In the genomic region with DNA sequence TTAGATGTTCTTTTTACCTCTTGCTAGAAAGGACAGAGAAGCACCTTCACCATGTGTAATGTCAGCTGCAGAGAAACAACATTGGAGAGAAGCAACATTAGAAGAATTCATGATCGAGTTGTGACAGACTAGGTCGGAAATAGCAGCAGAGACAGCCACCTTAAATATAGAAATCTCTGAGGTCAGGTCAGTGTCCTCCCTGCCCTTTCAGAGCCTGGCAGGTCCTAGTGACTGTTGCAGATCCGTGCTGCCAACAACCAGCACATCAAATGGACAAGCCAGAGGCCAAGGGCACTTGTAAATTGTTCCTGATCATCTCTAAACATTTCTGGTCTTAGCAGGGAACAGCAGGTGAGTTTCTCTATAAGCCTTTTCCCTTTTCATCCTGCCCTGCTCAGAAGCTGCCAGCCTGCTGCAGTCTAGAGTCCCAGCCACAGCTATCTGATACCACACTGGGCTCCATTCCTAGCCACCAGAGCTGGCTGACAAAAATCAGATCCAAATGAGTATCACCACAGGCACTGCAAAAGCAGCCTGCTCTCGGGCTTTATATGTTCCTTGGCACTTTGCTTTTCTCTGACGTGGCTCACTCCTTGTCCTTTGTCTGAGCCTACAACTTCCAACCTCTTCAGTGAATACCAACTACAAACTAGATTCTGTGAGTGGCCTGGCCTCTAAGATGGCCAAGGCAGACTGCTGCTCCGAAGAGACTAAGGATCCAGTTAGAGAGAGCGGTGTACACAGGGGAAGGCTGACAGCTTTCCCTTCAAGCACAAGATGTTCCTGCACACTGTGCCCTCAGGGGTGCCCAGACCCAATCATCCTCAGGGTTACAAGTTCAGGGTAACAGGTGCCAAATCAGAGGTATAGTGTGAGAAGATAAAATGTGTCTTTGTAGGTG, we compare ENCODE assay signal across 11 mouse cellular contexts.
DNase-seq lines count a peak whose midpoint lies in the region; ATAC-seq and TF ChIP-seq lines count a peak whose summit lies in the region.
"Had no signal": no experiment of that assay in that cellular context is flagged by ENCODE, and none has a peak within 500 bp of the region (broad histone marks: within the 10 kb centered on the region; RNA-seq: fewer than 3 reads in every experiment).

No protein-coding gene starts in this region.

- H3K4me3 ChIP-seq in heart, adult 2 months, result no peak overlapping the region
- H3K4me3 ChIP-seq in heart, embryonic 12.5 days, result no peak overlapping the region
- H3K4me3 ChIP-seq in embryonic facial prominence, embryonic 14.5 days (ENCODE audit: low read depth, low read length), result no peak overlapping the region
- H3K4me3 ChIP-seq in midbrain, embryonic 14.5 days (replicated peaks; ENCODE audit: low read depth, low read length), result no peak overlapping the region
- H3K4me3 ChIP-seq: stomach, embryonic 15.5 days had no signal

- H3K4me2 ChIP-seq in heart, embryonic 12.5 days, result no peak overlapping the region
- H3K4me2 ChIP-seq in embryonic facial prominence, embryonic 14.5 days (ENCODE audit: low read depth, low read length), result no peak overlapping the region
- no peak overlapping the region for H3K4me2 ChIP-seq in midbrain, embryonic 14.5 days (ENCODE audit: low read length)
- H3K4me2 ChIP-seq: stomach, embryonic 15.5 days had no signal

- H3K9me3 ChIP-seq in heart, embryonic 12.5 days (replicated peaks), result no peaks in the 10 kb centered on the region
- H3K9me3 ChIP-seq in embryonic facial prominence, embryonic 14.5 days (ENCODE audit: control insufficient read depth, low read length), result no peaks in the 10 kb centered on the region
- H3K9me3 ChIP-seq in midbrain, embryonic 14.5 days (ENCODE audit: control insufficient read depth, low read length), result no peaks in the 10 kb centered on the region
- H3K9me3 ChIP-seq: stomach, embryonic 15.5 days had no signal

- TF ChIP-seq EP300 in heart, adult 2 months (IDR thresholded peaks at IDR 0.05; ENCODE audit: insufficient read depth, low read depth, low read length), result no peak

- intact Hi-C loops in heart, adult 2 months (cut with DNase I), result no loop called here
- intact Hi-C loops in gastrocnemius, postnatal 36 days (cut with DNase I), result loop anchor here (2.0 kb wide), 1 partner anchor 104 kb away; no protein-coding TSS in a partner anchor

- peak overlapping the region; percentile 68 for H3K27ac ChIP-seq in heart, adult 2 months
- H3K27ac ChIP-seq in heart, embryonic 12.5 days (ENCODE audit: poor library complexity, severe bottlenecking), result no peak overlapping the region
- H3K27ac ChIP-seq in embryonic facial prominence, embryonic 14.5 days (replicated peaks; ENCODE audit: low read depth, low read length), result no peak overlapping the region
- no peak overlapping the region for H3K27ac ChIP-seq in midbrain, embryonic 14.5 days (replicated peaks; ENCODE audit: low read depth, low read length)
- H3K27ac ChIP-seq: stomach, embryonic 15.5 days had no signal

- no peaks in the 10 kb centered on the region for H3K36me3 ChIP-seq in heart, adult 2 months (ENCODE audit: control insufficient read depth, insufficient read depth, low read length)
- no peaks in the 10 kb centered on the region for H3K36me3 ChIP-seq in heart, embryonic 12.5 days
- no peaks in the 10 kb centered on the region for H3K36me3 ChIP-seq in embryonic facial prominence, embryonic 14.5 days (ENCODE audit: control insufficient read depth, insufficient read depth, low read length)
- H3K36me3 ChIP-seq in midbrain, embryonic 14.5 days (ENCODE audit: control insufficient read depth, insufficient read depth, low read length), result no peaks in the 10 kb centered on the region
- H3K36me3 ChIP-seq: stomach, embryonic 15.5 days had no signal

- H3K9ac ChIP-seq in heart, adult 2 months (ENCODE audit: low read depth, low read length), result peak overlapping the region; percentile 4; the same call in 1 of the 2 replicates
- no peak overlapping the region for H3K9ac ChIP-seq in heart, embryonic 12.5 days
- no peak overlapping the region for H3K9ac ChIP-seq in embryonic facial prominence, embryonic 14.5 days (ENCODE audit: low read depth, low read length)
- H3K9ac ChIP-seq in midbrain, embryonic 14.5 days (replicated peaks; ENCODE audit: low read length), result no peak overlapping the region
- H3K9ac ChIP-seq: stomach, embryonic 15.5 days had no signal

- TF ChIP-seq POLR2A in heart, adult 2 months (IDR thresholded peaks at IDR 0.05; ENCODE audit: insufficient read depth, low read depth, low read length), result no peak

- TF ChIP-seq CTCF in heart, adult 2 months (IDR thresholded peaks at IDR 0.05), result no peak

- peak; percentile 28 to 54 for DNase-seq in heart, adult 2 months
- peak; percentile 22 for DNase-seq in embryonic facial prominence, embryonic 14.5 days (ENCODE audit: low spot score)
- DNase-seq in gastrocnemius, postnatal 36 days, result peak; percentile 20 to 41
- peak; percentile 24 for DNase-seq in midbrain, embryonic 14.5 days
- DNase-seq in yolk sac, embryonic 10.5 days (ENCODE audit: low spot score), result no peak
- no peak for DNase-seq in thymus, postnatal 14 days
- DNase-seq: cerebellum, adult 11-12 months; kidney, postnatal 25 days had no signal

- 46% methylated on average over 7 of the region's 7 CpGs for whole genome bisulfite sequencing in heart, adult 2 months
- WGBS in heart, embryonic 12.5 days, result 51% methylated on average over 7 of the region's 7 CpGs
- 67% methylated on average over 7 of the region's 7 CpGs for WGBS in embryonic facial prominence, embryonic 14.5 days
- WGBS in midbrain, embryonic 14.5 days, result 40% methylated on average over 7 of the region's 7 CpGs

- ATAC-seq in heart, embryonic 12.5 days (ENCODE audit: insufficient number of reproducible peaks, low FRiP score), result no peak
- no peak for ATAC-seq in embryonic facial prominence, embryonic 14.5 days (ENCODE audit: low read depth)
- ATAC-seq in midbrain, embryonic 14.5 days (ENCODE audit: low FRiP score, low TSS enrichment), result peak; percentile 51; the same call in 1 of the 2 replicates
- ATAC-seq in cerebellum, adult (ENCODE audit: insufficient number of reproducible peaks, low FRiP score, low TSS enrichment), result no peak

- H3K4me1 ChIP-seq in heart, adult 2 months (ENCODE audit: control insufficient read depth, insufficient read depth, low read length), result no peaks in the 10 kb centered on the region; the same call in 1 of the 2 replicates
- peaks cover 15% of the 10 kb centered on the region for H3K4me1 ChIP-seq in heart, embryonic 12.5 days (replicated peaks)
- H3K4me1 ChIP-seq in embryonic facial prominence, embryonic 14.5 days (ENCODE audit: control insufficient read depth, insufficient read depth, low read length), result no peaks in the 10 kb centered on the region
- H3K4me1 ChIP-seq in midbrain, embryonic 14.5 days (ENCODE audit: control insufficient read depth, insufficient read depth, low read length), result peaks cover 11% of the 10 kb centered on the region
- H3K4me1 ChIP-seq: stomach, embryonic 15.5 days had no signal

- H3K27me3 ChIP-seq in heart, adult 2 months (ENCODE audit: control insufficient read depth, insufficient read depth, low read length), result no peaks in the 10 kb centered on the region
- H3K27me3 ChIP-seq in heart, embryonic 12.5 days (replicated peaks), result no peaks in the 10 kb centered on the region
- no peaks in the 10 kb centered on the region for H3K27me3 ChIP-seq in embryonic facial prominence, embryonic 14.5 days (replicated peaks; ENCODE audit: control insufficient read depth, insufficient read depth, low read length)
- H3K27me3 ChIP-seq in midbrain, embryonic 14.5 days (ENCODE audit: control insufficient read depth, insufficient read depth, low read length), result no peaks in the 10 kb centered on the region
- H3K27me3 ChIP-seq: stomach, embryonic 15.5 days had no signal

- H3K79me2 ChIP-seq in heart, adult 2 months (replicated peaks; ENCODE audit: control insufficient read depth, insufficient read depth, low read length), result no peaks in the 10 kb centered on the region

Comparison
In these comparisons a context has a peak if more than half of its experiments do, and no peak if none do; other contexts are left out.
1. DNase-seq: peak in heart, adult 2 months (2 of 2), embryonic facial prominence, embryonic 14.5 days (single experiment), gastrocnemius, postnatal 36 days (2 of 2) and midbrain, embryonic 14.5 days (single experiment); none in yolk sac, embryonic 10.5 days (single experiment) and thymus, postnatal 14 days (single experiment).